Mouse (Mus musculus): Measurements from ENCODE around the gene Scgb1b20. TPM values are rescaled to one million over a fixed set of nuclear protein-coding genes. Genes with fewer than 3 reads are reported as not detected.
"Not testable (repeated sequence)": the region's sequence is repeated elsewhere in the genome, so short reads cannot be mapped to it uniquely, and the experiment has no call there.

Gene Scgb1b20
- not detected for total RNA-seq (2021)
- long read RNA-seq, experiment 1 = 0 reads
- long read RNA-seq, experiment 2 = 0 reads

- DNase-seq (ENCODE audit: low spot score in 2 of 2) = not testable (repeated sequence)
Measured at GRCm38 (mm10) chr7:33372934-33373333, at the start of gene Scgb1b20. Gene Scgb1b20, plus strand, starts transcription at chr7:33373234.

- DNase-seq (ENCODE audit: low spot score in 2 of 2) = not testable (repeated sequence)
Measured at GRCm38 (mm10) chr7:33366222-33366621, 6.8 kb upstream of the Scgb1b20 start, which contains the start of gene Scgb2b20. Gene Scgb2b20, minus strand, starts transcription at chr7:33366322.

DNA sequence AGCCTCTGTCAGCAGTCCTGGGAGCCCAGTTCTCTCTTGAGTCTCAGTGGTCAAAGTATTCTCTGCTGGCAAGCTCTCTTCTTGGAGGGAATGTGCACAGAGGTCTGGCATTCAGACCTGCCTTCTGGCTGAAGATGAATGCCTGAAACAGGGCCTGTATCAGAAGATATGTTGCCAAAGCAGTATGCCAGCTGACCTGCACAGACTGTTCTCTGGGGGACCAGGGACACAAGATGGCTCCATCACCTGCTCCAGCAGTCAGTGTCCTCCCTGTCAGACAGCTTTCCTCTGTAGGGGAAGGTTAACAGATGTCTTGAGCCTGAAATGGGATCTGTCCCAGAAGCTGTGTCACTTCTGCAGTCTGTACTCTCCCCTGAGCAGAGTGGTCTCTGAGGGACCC is 26.7 kb downstream of the Scgb1b20 start:
- DNase-seq (ENCODE audit: low spot score in 2 of 2) = not testable (repeated sequence)

DNA sequence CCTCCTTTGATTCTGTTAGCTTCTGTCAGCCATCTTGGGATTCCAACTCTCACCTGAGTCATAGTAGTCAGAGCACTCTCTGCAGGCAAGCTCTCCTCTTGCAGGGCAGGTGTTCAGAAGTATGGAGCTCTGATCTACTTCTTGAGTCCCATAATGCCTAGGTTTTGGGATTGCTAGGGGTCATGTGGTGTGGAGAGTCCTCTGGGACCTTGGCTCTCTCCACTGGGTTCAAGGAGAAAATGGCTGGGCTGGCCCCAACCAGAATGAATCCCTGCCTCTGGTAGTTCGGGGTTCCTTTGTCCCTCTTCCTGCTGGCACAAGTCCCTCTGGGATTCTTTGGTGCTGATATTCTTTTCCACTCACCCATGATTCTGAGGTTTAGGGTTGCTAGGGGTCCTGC is 28.6 kb downstream of the Scgb1b20 start:
- no peak for DNase-seq (ENCODE audit: low spot score in 2 of 2)

- not testable (repeated sequence) for DNase-seq (ENCODE audit: low spot score in 2 of 2)
Measured at GRCm38 (mm10) chr7:33409681-33410080, 36.6 kb downstream of the Scgb1b20 start.

Other genes starting within 250 kb of the Scgb1b20 start
- not detected for gene Scgb2b18, start 199.4 kb upstream of the Scgb1b20 start, total RNA-seq (2021)
- gene Scgb1b18, start 187.7 kb upstream of the Scgb1b20 start, total RNA-seq (2021) = not detected
- gene Scgb2b19, start 92.9 kb upstream of the Scgb1b20 start, total RNA-seq (2021) = not detected
- not detected for gene Scgb1b19, start 85.9 kb upstream of the Scgb1b20 start, total RNA-seq (2021)
- not detected for gene Scgb2b20, start 6.9 kb upstream of the Scgb1b20 start, total RNA-seq (2021)
- not detected for gene Scgb2b21, start 147.2 kb downstream of the Scgb1b20 start, total RNA-seq (2021)